Mouse (Mus musculus) forebrain, embryonic 16.5 days (tissue): Measurements from ENCODE around the gene Pml. TPM values are rescaled to one million over a fixed set of nuclear protein-coding genes. Genes with fewer than 3 reads are reported as not detected.
A peak's percentile ranks its signal among the peaks of the same experiment; 100 is the strongest.

Experiments used
- ATAC-seq: fragments of 200-750 bp; cut with Nextera tagmentation; 2 replicates; pipeline ENCODE4 v1.8.0; 2017; ENCODE audit warnings: mild to moderate bottlenecking, moderate library complexity
- H3K27ac ChIP-seq: fragments of 300-500 bp; sonication (generic); 2 replicates; pipeline ENCODE4 v1.5.1; 2014; ENCODE audit warnings: low read length, control low read depth
- H3K27me3 ChIP-seq: fragments of 300-500 bp; sonication (generic); replicated peaks from 2 replicates; pipeline ENCODE4 v1.6.1; 2014; ENCODE audit warnings: low read length; ENCODE audit not compliant: control insufficient read depth, insufficient read depth
- H3K36me3 ChIP-seq: fragments of 300-500 bp; sonication (generic); 2 replicates; pipeline ENCODE4 v1.6.1; 2014; ENCODE audit not compliant: control insufficient read depth, insufficient read depth
- H3K4me1 ChIP-seq: fragments of 300-500 bp; sonication (generic); replicated peaks from 2 replicates; pipeline ENCODE4 v1.6.1; 2014; ENCODE audit warnings: low read length; ENCODE audit not compliant: control insufficient read depth, insufficient read depth
- H3K4me2 ChIP-seq: fragments of 300-500 bp; sonication (generic); 2 replicates; pipeline ENCODE4 v1.6.1; 2014; ENCODE audit warnings: mild to moderate bottlenecking, low read length, control low read depth
- H3K4me3 ChIP-seq: fragments of 300-500 bp; sonication (generic); replicated peaks from 2 replicates; pipeline ENCODE4 v1.5.1; 2014; ENCODE audit warnings: mild to moderate bottlenecking, low read length, control low read depth
- H3K9ac ChIP-seq: fragments of 300-500 bp; sonication (generic); replicated peaks from 2 replicates; pipeline ENCODE4 v1.6.1; 2014; ENCODE audit warnings: low read depth, low read length, control low read depth
- H3K9me3 ChIP-seq: fragments of 300-500 bp; sonication (generic); 2 replicates; pipeline ENCODE4 v1.6.1; 2016; ENCODE audit warnings: low read length; ENCODE audit not compliant: control insufficient read depth
- WGBS: fragments of 180-500 bp; shearing (Covaris S2); extraction: QIAGEN DNeasy Blood & Tissue Kit; methylation state at CpG from one replicate; pipeline ENCODE4 v1.1.7; 2014; 5-methylcytosine and 5-hydroxymethylcytosine counted together
- polyA plus RNA-seq: library from polyadenylated mRNA; unstranded; fragments of >200 nt; fragmentation: Nextera tagmentation; extraction: Ambion mirVana; gene quantifications from 2 replicates; pipeline ENCODE4 v1.2.1, GENCODE M21; 2015

Gene Pml
- polyA plus RNA-seq, 1 experiment from 2014 or later = 7.4 TPM

DNA sequence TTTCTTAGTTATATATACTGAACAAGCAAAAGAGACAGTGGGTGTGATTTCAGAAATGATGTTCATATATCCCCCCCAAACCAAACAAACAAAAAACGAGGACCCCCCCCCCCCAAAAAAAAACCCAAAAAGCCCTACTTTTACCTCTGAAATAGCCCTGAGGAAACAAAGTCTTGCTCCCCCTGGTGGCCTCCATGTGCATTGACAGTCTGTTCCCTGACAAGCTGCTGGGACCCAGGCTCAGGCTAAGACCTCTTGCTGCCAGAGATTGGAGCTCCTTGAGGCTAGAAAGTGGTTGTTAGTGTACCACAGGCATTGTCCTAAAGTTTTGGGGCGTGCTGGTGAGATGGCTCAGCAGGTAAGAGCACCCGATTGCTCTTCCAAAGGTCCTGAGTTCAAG lies 32.0 kb upstream of the Pml start:
- H3K4me3 ChIP-seq = no peak overlapping the region
- no peak overlapping the region for H3K4me2 ChIP-seq
- peaks cover 5% of the 10 kb centered on the region; the same call in 1 of the 2 replicates for H3K4me1 ChIP-seq
- H3K27me3 ChIP-seq = no peaks in the 10 kb centered on the region
- no peaks in the 10 kb centered on the region for H3K36me3 ChIP-seq
- no peak overlapping the region for H3K27ac ChIP-seq
- no peaks in the 10 kb centered on the region for H3K9me3 ChIP-seq
- H3K9ac ChIP-seq = no peak overlapping the region
- ATAC-seq = no peak
- 44% methylated on average over 3 of the region's 3 CpGs for WGBS

DNA sequence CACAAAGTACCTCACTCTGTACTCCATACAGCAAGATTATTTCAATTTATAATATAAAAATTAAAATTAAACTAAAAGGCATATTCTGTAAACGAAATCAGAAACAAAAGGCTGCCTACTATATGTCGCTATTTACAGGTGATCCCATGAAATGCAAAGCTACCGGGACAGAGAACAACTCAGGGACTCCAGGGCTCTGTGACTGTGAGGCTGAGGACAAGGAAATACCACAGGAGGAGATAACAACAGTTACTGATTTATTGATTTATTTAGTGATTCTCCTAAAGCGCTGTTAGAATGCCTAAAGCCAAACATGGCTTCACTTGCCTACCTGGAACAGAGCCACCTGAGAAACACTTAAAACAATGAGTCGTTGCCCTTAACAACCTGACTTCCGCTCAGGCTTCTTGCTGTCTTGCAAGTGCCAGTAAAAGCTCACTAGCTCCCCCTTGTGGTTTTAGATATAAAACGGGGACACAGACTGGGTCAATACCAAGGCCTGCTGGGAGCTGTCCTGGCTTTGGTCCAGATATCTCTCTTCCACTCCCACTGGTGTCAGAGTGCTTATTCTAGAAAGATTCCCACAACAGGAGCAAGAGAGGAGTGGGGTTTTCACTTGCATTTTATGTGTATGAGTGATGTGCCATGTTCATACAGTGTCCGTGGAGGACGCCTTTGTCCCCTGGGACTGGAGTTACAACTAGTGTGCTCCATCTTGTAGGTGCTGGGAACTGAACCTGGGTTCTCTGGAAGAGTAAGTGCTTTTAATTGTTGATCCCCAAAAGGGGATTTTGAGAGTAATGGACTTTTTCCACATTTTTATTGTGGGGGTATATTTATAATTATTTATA lies 30.9 kb upstream of the Pml start:
- 36% methylated on average over 9 of the region's 9 CpGs for WGBS
- Histone ChIP-seq H3K27me3 (no peaks in the 10 kb centered on the region), H3K9ac (no peak overlapping the region), H3K27ac (no peak overlapping the region), H3K4me1 (peaks cover 8% of the 10 kb centered on the region), H3K4me2 (no peak overlapping the region), H3K36me3 (no peaks in the 10 kb centered on the region), H3K9me3 (no peaks in the 10 kb centered on the region), H3K4me3 (no peak overlapping the region)
- peak; percentile 71 for ATAC-seq

DNA sequence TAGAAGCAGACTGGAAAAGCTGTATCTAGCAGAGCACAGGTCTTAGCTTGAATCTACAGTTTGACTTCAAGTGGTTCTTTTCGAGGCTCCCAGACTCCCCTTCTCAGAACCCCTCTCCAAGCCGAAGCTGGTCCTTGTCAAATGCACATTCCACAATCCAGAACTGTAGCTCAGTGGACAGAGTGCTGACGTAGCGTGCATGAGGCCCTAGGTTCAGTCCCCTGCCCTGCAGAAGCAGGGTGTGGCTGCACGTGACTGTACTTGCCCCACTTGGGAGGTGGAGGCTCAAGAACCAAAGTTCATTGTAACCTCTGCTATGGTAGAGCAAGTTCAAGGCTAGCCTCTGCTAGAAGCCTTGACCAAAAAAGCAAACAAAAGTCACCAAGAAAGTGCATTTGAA lies 30.2 kb upstream of the Pml start:
- no peak overlapping the region for H3K4me2 ChIP-seq
- H3K27ac ChIP-seq = no peak overlapping the region
- 68% methylated on average over 5 of the region's 5 CpGs for WGBS
- no peaks in the 10 kb centered on the region for H3K36me3 ChIP-seq
- ATAC-seq = no peak
- H3K9me3 ChIP-seq = no peaks in the 10 kb centered on the region
- peaks cover 12% of the 10 kb centered on the region for H3K4me1 ChIP-seq
- H3K4me3 ChIP-seq = no peak overlapping the region
- no peaks in the 10 kb centered on the region for H3K27me3 ChIP-seq
- no peak overlapping the region for H3K9ac ChIP-seq

DNA sequence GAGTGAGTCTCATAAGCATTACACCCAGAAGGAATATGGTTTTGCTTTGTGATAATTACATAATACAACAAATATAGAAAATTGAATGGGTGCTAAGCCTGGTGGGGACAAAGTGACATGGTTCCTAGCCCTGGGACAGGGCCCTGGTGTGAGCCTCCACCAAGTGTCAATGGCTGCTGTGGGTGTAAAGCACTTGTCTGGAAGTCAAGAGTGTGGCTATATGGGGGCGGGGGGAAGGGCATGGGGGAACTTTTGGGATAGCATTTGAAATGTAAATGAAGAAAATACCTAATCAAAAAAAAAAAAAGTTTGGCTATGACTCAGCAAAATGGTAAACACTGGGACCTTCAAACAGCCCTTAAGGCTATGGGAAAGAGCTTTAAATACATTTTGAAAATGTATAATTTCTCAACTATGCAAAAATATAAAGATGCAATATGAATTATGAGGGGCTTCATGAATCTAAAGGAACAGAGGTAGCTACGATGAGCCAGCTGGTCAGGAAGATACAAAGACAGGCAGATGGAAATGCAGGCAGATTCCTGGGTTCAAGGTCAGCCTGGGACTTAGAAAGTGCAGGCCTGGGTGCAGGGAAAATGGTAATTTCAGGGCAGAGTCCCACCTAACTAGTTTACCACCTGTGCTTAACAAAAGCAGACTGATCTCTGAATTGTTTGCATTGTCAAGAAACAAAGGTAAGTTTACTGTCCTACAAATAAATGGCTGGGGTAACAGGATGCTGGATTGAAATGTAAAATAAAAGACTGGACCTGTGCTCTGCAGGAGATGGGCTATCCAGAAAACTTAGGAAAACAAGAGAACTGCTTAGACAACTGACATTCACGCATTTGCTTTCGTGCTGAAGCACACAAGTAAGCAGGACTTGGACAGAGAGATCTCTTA lies 29.5 kb upstream of the Pml start:
- H3K9me3 ChIP-seq = no peaks in the 10 kb centered on the region
- 51% methylated on average over 4 of the region's 4 CpGs for WGBS
- no peak overlapping the region for H3K9ac ChIP-seq
- no peaks in the 10 kb centered on the region for H3K27me3 ChIP-seq
- H3K4me3 ChIP-seq = no peak overlapping the region
- peaks cover 12% of the 10 kb centered on the region for H3K4me1 ChIP-seq
- no peaks in the 10 kb centered on the region for H3K36me3 ChIP-seq
- no peak overlapping the region for H3K27ac ChIP-seq
- H3K4me2 ChIP-seq = no peak overlapping the region
- no peak for ATAC-seq

DNA sequence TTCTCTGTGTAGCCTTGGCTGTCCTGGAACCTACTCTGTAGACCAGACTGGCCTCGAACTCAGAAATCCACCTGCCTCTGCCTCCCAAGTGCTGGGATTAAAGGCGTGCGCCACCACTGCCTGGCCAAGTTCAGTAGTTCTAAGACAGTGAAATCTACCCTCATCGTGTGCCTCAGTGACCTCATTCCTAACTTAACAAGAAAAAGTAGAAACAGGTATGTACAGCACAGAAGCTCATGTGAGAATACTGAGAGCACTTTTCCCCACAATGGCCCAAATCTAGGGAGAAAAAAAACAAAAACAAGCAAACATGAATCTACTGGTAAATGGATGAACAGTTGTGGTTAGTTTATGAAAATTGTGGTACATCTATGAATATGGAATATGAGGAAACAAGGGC lies 28.7 kb upstream of the Pml start:
- no peak overlapping the region for H3K4me3 ChIP-seq
- H3K9me3 ChIP-seq = no peaks in the 10 kb centered on the region
- no peaks in the 10 kb centered on the region for H3K27me3 ChIP-seq
- 93% methylated on average over 4 of the region's 4 CpGs for WGBS
- no peak for ATAC-seq
- H3K9ac ChIP-seq = no peak overlapping the region
- H3K27ac ChIP-seq = no peak overlapping the region
- H3K36me3 ChIP-seq = no peaks in the 10 kb centered on the region
- peaks cover 12% of the 10 kb centered on the region for H3K4me1 ChIP-seq
- no peak overlapping the region for H3K4me2 ChIP-seq

DNA sequence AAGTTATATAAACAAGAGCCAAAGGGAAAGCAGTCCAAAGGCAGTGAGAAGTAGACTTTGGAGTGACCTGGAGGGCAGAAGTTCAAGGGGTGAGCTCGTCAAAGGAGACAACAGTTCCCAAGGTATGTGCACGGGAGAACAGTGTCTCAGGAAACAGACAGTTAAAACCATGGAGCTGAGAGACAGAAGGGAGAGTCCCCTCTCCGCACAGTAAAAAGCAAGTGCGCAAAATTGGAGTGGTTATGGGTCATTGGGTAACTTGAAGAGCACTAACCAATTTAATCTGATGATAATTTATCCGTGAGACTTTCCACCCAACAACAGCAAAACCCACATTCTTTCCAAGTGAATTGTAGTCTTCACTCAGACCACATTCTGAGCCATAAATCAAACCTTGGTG lies 26.8 kb upstream of the Pml start:
- no peak for ATAC-seq
- Histone ChIP-seq H3K9ac (no peak overlapping the region), H3K27me3 (no peaks in the 10 kb centered on the region), H3K4me2 (no peak overlapping the region), H3K9me3 (no peaks in the 10 kb centered on the region), H3K4me1 (peaks cover 12% of the 10 kb centered on the region), H3K4me3 (no peak overlapping the region), H3K36me3 (no peaks in the 10 kb centered on the region), H3K27ac (no peak overlapping the region)
- 72% methylated on average over 5 of the region's 5 CpGs for WGBS

DNA sequence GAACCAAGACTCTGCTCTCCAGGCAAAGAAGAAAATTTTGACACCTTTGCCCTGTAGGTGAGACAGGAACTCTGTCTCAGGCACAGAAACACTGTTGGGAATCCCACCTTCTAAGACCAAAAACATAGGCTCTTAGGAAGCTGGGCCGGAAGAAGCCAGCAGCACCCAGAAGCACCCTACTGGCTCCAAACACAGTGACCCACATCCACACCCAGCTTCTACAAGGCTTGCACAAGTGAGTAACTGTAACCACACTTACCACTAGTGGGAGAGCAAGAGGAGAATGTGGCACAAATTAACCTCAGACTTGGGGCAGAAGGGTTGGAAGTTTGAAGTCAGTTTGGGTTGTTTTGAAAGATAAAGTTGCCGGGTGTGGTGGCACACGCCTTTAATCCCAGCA lies 26.2 kb upstream of the Pml start:
- ATAC-seq = no peak
- H3K9me3 ChIP-seq = no peaks in the 10 kb centered on the region
- no peak overlapping the region for H3K4me3 ChIP-seq
- no peak overlapping the region for H3K9ac ChIP-seq
- no peaks in the 10 kb centered on the region for H3K36me3 ChIP-seq
- no peaks in the 10 kb centered on the region for H3K27me3 ChIP-seq
- 95% methylated on average over 3 of the region's 3 CpGs for WGBS
- no peak overlapping the region for H3K27ac ChIP-seq
- no peak overlapping the region for H3K4me2 ChIP-seq
- peaks cover 12% of the 10 kb centered on the region for H3K4me1 ChIP-seq

DNA sequence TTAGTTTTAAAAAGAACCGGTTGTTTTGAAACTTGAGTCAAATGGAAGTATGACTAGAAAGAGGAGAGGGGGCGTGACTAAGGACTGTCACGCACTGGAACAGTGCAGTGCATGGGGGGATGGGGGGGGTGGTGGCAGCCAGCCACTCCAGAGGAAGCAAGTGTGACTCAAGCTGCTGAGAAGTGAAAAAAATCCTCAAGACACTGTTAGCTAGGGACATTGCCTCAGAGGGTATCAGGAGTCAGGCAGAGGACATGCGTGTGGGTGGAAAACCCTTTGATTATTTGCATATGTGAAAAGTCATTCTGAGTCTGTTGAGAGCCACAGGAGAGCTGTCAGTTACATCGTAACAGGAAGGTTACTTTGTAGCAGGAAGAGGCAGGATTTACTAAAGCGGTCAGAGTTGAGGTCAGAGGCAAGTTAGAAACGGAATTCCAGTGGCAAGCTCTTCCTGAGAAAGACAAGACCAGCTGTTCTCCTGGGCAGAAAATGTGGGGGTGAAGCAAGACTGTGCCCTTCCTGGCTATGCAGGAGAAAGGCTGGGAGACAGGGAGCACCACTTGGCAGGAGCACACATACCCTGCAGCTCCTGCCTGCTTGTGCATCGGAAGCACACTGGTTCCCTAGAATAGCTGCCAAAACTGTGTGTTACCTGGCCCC lies 25.7 kb upstream of the Pml start:
- Histone ChIP-seq H3K36me3 (no peaks in the 10 kb centered on the region), H3K4me2 (no peak overlapping the region), H3K4me1 (peaks cover 7% of the 10 kb centered on the region), H3K4me3 (no peak overlapping the region), H3K9ac (no peak overlapping the region), H3K9me3 (no peaks in the 10 kb centered on the region), H3K27me3 (no peaks in the 10 kb centered on the region), H3K27ac (no peak overlapping the region)
- 45% methylated on average over 8 of the region's 8 CpGs for WGBS
- ATAC-seq = peak; percentile 63

DNA sequence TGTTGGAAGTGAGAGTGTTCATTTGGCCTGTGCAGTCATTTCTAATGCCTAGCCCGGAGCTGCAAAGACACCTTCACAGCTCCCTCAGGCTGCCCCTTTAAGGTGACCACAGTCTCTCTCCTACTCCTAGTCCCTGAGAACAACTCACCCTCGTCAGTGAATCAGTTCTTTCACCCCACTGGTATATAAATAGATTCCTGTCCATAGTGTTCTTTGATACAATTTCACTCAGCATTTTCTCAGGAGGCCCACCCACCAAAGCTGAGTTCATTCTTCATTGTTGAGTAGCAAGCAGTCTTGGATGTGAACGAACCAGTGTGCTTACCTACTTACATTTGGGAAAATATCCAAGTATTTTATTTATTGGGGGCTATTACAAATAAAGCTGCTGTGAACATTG lies 25.0 kb upstream of the Pml start:
- H3K27ac ChIP-seq = no peak overlapping the region
- no peak overlapping the region for H3K4me3 ChIP-seq
- no peak for ATAC-seq
- H3K27me3 ChIP-seq = no peaks in the 10 kb centered on the region
- no peaks in the 10 kb centered on the region for H3K9me3 ChIP-seq
- no peak overlapping the region for H3K9ac ChIP-seq
- H3K4me2 ChIP-seq = no peak overlapping the region
- H3K4me1 ChIP-seq = peaks cover 7% of the 10 kb centered on the region
- 23% methylated on average over 3 of the region's 3 CpGs for WGBS
- H3K36me3 ChIP-seq = no peaks in the 10 kb centered on the region
